Mouse (Mus musculus) intestine, embryonic 16.5 days (tissue): ENCODE data around the gene Lmx1b. TPM values are rescaled to one million over a fixed set of nuclear protein-coding genes. Genes with fewer than 3 reads are reported as not detected.

Experiments used
- ATAC-seq: fragments of 200-750 bp; cut with Nextera tagmentation; 2 replicates; pipeline ENCODE4 v1.8.0; 2017; ENCODE audit warnings: moderate TSS enrichment, moderate library complexity
- H3K27ac ChIP-seq: fragments of 300-500 bp; sonication (generic); 2 replicates; pipeline ENCODE4 v1.5.1; 2014; ENCODE audit warnings: mild to moderate bottlenecking, low read length
- H3K27me3 ChIP-seq: fragments of 300-500 bp; sonication (generic); replicated peaks from 2 replicates; pipeline ENCODE4 v1.6.1; 2014; ENCODE audit warnings: low read length, control low read depth, mixed read lengths; ENCODE audit not compliant: control insufficient read depth, insufficient read depth
- H3K36me3 ChIP-seq: fragments of 300-500 bp; sonication (generic); 2 replicates; pipeline ENCODE4 v1.6.1; 2014; ENCODE audit warnings: low read length, control low read depth; ENCODE audit not compliant: control insufficient read depth, insufficient read depth
- H3K4me1 ChIP-seq: fragments of 300-500 bp; sonication (generic); 2 replicates; pipeline ENCODE4 v1.6.1; 2014; ENCODE audit warnings: low read length, control low read depth, mixed read lengths; ENCODE audit not compliant: control insufficient read depth, insufficient read depth
- H3K4me2 ChIP-seq: fragments of 300-500 bp; sonication (generic); 2 replicates; pipeline ENCODE4 v1.6.1; 2014; ENCODE audit warnings: low read depth, low read length, control low read depth
- H3K4me3 ChIP-seq: fragments of 300-500 bp; sonication (generic); 2 replicates; pipeline ENCODE4 v1.5.1; 2014; ENCODE audit warnings: mild to moderate bottlenecking, low read length
- H3K9ac ChIP-seq: fragments of 300-500 bp; sonication (generic); 2 replicates; pipeline ENCODE4 v1.6.1; 2014; ENCODE audit warnings: low read depth, low read length
- H3K9me3 ChIP-seq: fragments of 300-500 bp; sonication (generic); 2 replicates; pipeline ENCODE4 v1.6.1; 2016; ENCODE audit warnings: low read length, control low read depth; ENCODE audit not compliant: control insufficient read depth
- WGBS: fragments of 180-500 bp; shearing (Covaris S2); extraction: QIAGEN DNeasy Blood & Tissue Kit; methylation state at CpG from one replicate; pipeline ENCODE4 v1.1.7; 2014; 5-methylcytosine and 5-hydroxymethylcytosine counted together
- polyA plus RNA-seq: library from polyadenylated mRNA; unstranded; fragments of >200 nt; fragmentation: Nextera tagmentation; extraction: Ambion mirVana; gene quantifications from 2 replicates; pipeline ENCODE4 v1.2.1, GENCODE M21; 2015

The Lmx1b gene
- 0.04 TPM in 1 of 2 replicates, not detected in the other for polyA plus RNA-seq

DNA sequence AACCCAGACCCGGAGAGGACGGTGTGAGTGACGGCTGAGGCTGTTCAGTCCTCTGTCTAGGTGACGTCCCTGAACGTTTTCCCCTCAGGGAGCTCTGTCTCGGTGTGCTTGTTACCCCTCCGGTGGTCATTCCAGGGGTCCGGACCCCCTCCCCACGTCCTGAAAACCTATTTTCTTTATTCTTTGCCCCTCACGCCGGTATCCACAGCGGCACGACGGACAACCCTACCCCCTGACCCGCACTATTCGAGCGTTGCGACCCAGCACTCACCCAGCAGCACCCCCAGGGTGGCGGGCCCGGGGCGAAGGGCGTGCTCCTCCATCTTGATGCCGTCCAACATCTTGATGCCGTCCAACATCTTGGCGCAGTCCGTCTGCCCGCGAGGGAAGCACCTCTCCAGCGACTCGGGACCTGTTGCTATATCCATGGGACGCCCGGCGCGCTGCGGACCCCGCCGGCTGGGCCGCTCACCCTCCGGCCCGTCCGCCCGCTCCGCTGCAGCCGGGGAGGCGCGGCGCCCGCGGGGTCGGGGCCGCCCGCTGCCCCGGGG lies at the start of gene Lmx1b:
Gene Lmx1b (minus strand): TSS at position 341 of the 551 bp plus-strand sequence.
- H3K4me3 ChIP-seq = peak within 1 kb of the TSS; percentile 47
- WGBS = 3% methylated on average over 53 of the region's 53 CpGs
- H3K36me3 ChIP-seq = no peaks in the 10 kb centered on the region
- 0 out of 2 replicates have a peak, but pooled peaks have one; percentile 6 for ATAC-seq
- H3K27ac ChIP-seq = no peak within 1 kb of the TSS
- no peaks in the 10 kb centered on the region for H3K9me3 ChIP-seq
- H3K4me2 ChIP-seq = peak within 1 kb of the TSS; percentile 88
- H3K4me1 ChIP-seq = peaks cover 25% of the 10 kb centered on the region
- peaks cover 88% of the 10 kb centered on the region for H3K27me3 ChIP-seq
- H3K9ac ChIP-seq = peak within 1 kb of the TSS; percentile 33; the same call in 1 of the 2 replicates

DNA sequence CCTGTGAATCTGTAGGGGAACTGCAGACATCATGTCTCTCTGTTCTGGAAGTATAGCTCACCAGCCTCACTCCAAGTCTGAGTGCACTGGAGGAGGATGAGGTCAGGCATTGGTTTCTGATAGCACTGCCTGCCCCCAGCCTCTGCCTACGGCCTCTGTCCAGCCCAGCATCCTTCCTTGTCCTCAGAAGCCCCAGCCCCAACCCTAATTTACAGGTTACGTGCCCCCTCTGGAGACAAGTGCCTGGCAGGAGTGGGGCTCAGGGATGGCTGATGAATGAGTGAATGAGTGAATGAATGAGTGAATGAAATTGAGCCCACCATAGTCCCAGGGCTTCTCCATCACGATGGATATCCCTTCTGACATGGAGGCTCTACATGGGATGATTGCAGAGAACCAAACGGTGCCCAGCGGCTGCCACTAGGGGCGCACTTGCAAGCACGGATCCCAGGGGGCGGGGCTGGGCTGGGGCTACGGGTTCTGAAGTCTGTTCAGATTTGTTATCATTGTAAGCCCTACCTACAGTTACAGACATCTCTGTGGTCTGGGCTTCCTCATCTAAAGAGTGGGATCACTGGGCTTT lies 49.7 kb upstream of the Lmx1b start:
- no peak for ATAC-seq
- H3K27ac ChIP-seq = no peak overlapping the region
- H3K4me3 ChIP-seq = no peak overlapping the region
- H3K4me1 ChIP-seq = no peaks in the 10 kb centered on the region
- H3K27me3 ChIP-seq = peaks cover 9% of the 10 kb centered on the region; the same call in 1 of the 2 replicates
- no peaks in the 10 kb centered on the region for H3K36me3 ChIP-seq
- no peak overlapping the region for H3K4me2 ChIP-seq
- no peak overlapping the region for H3K9ac ChIP-seq
- WGBS = 24% methylated on average over 9 of the region's 9 CpGs
- H3K9me3 ChIP-seq = peaks cover 4% of the 10 kb centered on the region; the same call in 1 of the 2 replicates

DNA sequence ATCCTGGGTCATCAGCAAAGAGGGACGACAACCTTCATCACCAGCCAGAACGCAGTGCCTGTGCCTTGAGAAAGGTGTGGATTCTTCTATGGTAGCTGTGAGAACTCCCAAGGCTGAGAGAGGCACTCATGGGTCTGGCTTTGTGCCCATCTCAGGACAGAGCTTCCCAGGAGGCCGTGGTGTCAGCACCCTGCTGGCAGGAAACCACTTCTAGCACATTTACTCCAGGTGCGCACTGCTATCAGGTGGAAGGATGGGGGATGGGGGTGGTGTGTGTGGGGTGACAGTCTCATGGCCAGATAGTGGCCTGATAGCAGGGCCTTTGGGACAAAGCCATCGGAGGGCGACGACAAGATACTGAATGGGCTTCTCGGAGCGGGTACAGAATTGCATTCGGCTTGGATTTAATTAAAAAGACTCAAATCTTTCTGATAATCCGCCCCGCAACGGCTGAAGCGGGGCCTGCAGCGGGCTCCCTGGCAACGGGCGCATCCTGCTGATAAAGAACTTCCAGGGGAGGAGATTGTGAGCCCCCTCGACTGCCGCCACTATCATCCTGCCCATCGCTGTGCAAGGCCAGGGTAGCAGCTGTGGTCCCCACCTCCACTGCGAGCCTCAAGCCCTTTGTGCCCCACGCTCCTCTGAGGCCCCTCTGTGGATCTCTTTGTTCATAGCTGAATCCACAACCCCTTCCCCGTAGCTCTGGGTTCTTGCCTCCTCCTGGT lies 49.0 kb upstream of the Lmx1b start:
- Histone ChIP-seq H3K4me3 (no peak overlapping the region), H3K9ac (no peak overlapping the region), H3K36me3 (no peaks in the 10 kb centered on the region), H3K27me3 (peaks cover 9% of the 10 kb centered on the region; the same call in 1 of the 2 replicates), H3K4me2 (no peak overlapping the region), H3K4me1 (no peaks in the 10 kb centered on the region), H3K27ac (no peak overlapping the region), H3K9me3 (peaks cover 4% of the 10 kb centered on the region; the same call in 1 of the 2 replicates)
- ATAC-seq = no peak
- 49% methylated on average over 23 of the region's 23 CpGs for WGBS

DNA sequence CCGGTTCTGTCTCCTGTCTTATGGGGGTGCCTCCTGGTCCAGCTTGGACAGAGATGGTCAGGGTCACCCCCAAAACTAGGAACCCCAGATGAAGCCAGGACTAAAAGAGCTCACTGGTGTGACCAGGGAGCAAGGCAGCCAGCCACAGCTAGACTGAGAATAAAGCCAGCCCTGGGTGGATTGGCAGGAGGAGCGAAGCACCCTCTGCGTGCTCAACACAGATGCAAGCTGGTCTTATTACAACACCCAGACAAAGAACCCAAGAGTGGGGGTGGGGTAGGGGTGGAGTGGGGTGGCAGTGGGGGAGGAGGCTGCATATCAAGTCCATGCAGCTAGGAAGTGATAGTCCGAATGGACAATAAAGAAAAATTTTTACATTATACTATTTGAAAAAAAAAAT lies 43.3 kb upstream of the Lmx1b start:
- Histone ChIP-seq H3K4me3 (no peak overlapping the region), H3K27ac (no peak overlapping the region), H3K36me3 (no peaks in the 10 kb centered on the region), H3K9me3 (peaks cover 4% of the 10 kb centered on the region; the same call in 1 of the 2 replicates), H3K4me2 (no peak overlapping the region), H3K27me3 (no peaks in the 10 kb centered on the region), H3K4me1 (no peaks in the 10 kb centered on the region), H3K9ac (no peak overlapping the region)
- ATAC-seq = no peak
- 79% methylated on average over 4 of the region's 4 CpGs for WGBS

DNA sequence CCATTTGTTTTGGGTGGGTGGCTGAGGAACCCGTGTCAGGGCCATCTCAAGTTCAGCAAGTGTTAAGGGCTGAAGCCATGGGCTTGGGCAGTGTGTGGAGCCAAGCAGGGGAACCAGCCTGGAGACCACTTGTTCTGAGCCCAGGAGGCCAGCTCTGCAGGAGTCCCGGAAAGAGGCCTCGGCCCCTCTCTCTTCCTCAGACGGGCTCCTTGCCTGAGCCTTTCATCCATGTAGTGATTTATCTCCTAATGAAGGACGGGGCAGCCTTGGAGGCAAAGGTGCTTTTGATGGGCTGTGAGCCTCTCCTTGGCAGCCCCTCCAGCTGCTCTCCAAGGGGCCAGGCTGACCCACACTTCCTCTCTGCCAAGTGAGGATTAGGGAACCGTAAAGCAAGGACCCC lies 42.8 kb upstream of the Lmx1b start:
- Histone ChIP-seq H3K36me3 (no peaks in the 10 kb centered on the region), H3K9ac (no peak overlapping the region), H3K27me3 (no peaks in the 10 kb centered on the region), H3K27ac (no peak overlapping the region), H3K4me3 (no peak overlapping the region), H3K9me3 (peaks cover 4% of the 10 kb centered on the region; the same call in 1 of the 2 replicates), H3K4me1 (no peaks in the 10 kb centered on the region), H3K4me2 (no peak overlapping the region)
- 46% methylated on average over 6 of the region's 6 CpGs for WGBS
- no peak for ATAC-seq

GRCm38 (mm10) chr2:33682219-33682618 lies 41.9 kb upstream of the Lmx1b start:
- Histone ChIP-seq H3K9me3 (peaks cover 1% of the 10 kb centered on the region; the same call in 1 of the 2 replicates), H3K27ac (no peak overlapping the region), H3K9ac (no peak overlapping the region), H3K4me2 (no peak overlapping the region), H3K36me3 (no peaks in the 10 kb centered on the region), H3K4me3 (no peak overlapping the region), H3K4me1 (no peaks in the 10 kb centered on the region), H3K27me3 (no peaks in the 10 kb centered on the region)
- no peak for ATAC-seq
- WGBS = 10% methylated on average over 4 of the region's 4 CpGs

- Histone ChIP-seq H3K27ac (peak overlapping the region; percentile 47), H3K4me1 (no peaks in the 10 kb centered on the region), H3K36me3 (no peaks in the 10 kb centered on the region), H3K4me3 (no peak overlapping the region), H3K27me3 (no peaks in the 10 kb centered on the region), H3K4me2 (no peak overlapping the region), H3K9me3 (no peaks in the 10 kb centered on the region), H3K9ac (no peak overlapping the region)
- WGBS = 64% methylated on average over 12 of the region's 12 CpGs
- ATAC-seq = peak; percentile 94
Observed at GRCm38 (mm10) chr2:33678950-33679654, 38.8 kb upstream of the Lmx1b start.

DNA sequence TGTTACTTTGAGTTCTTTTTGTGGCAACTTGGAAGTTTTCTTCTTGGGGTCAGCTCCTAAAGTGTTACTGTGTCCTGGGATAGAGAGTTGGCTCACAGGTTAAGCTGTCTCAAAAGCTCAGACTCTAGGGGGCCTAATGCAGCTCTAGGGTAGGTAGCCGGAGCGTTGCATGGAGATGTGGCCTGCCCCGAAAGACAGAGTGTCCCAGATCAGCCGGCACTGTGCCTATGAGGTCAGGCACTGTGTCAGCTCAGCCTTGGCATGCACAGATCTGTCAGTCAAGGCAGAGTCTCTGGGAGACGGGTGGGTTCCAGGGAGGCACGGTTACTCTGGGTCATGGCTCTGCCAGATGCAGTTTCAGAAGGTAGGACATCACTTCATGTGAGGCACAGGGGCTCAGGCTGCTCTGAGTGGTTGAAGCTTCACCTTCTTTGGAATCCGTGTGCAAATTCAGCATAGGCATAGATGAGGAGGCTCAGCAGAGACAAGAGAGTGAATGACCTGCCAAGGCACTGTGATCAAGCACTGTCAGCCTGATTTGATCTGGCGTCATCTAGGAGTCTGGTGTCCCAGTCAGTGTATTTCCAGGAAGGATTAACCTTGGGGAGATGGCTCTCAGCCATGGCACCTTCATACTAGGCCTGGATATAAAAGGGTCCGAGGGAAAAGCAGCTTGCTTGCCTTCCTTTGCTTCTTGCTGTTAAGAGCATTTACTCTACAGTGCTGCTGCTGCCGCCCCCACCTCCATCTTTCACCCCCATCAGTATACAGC lies 32.6 kb upstream of the Lmx1b start:
- 77% methylated on average over 10 of the region's 10 CpGs for WGBS
- ATAC-seq = no peak

More for the DNA sequence above, 32.6 kb upstream of the Lmx1b start:
- H3K4me1 ChIP-seq = no peaks in the 10 kb centered on the region
- no peaks in the 10 kb centered on the region for H3K36me3 ChIP-seq
- H3K9ac ChIP-seq = no peak overlapping the region
- H3K4me2 ChIP-seq = no peak overlapping the region
- no peaks in the 10 kb centered on the region for H3K27me3 ChIP-seq
- no peak overlapping the region for H3K27ac ChIP-seq
- no peak overlapping the region for H3K4me3 ChIP-seq
- no peaks in the 10 kb centered on the region for H3K9me3 ChIP-seq
